Mouse (Mus musculus) liver, postnatal 0 days (tissue): ENCODE measurements around the gene Acad11. TPM values are rescaled to one million over a fixed set of nuclear protein-coding genes. Genes with fewer than 3 reads are reported as not detected.

Experiments used
- ATAC-seq: fragments of 200-750 bp; cut with Nextera tagmentation; 2 replicates; pipeline ENCODE4 v1.8.0; 2017; ENCODE audit warnings: mild to moderate bottlenecking, moderate library complexity
- DNase-seq: peaks from one replicate; pipeline ENCODE4 v3.0.0-alpha.2; 2016
- H3K27ac ChIP-seq: fragments of 300-500 bp; sonication (generic); 2 replicates; pipeline ENCODE4 v1.5.1; 2014; ENCODE audit warnings: antibody characterized with exemption, moderate library complexity, mild to moderate bottlenecking, low read depth
- H3K27me3 ChIP-seq: fragments of 300-500 bp; sonication (generic); 2 replicates; pipeline ENCODE4 v1.6.1; 2014; ENCODE audit warnings: low read length, control low read depth, mixed read lengths; ENCODE audit not compliant: insufficient read depth
- H3K36me3 ChIP-seq: fragments of 300-500 bp; sonication (generic); replicated peaks from 2 replicates; pipeline ENCODE4 v1.6.1; 2014; ENCODE audit warnings: mild to moderate bottlenecking, control low read depth, low read length, moderate library complexity, mixed read lengths; ENCODE audit not compliant: insufficient read depth
- H3K4me1 ChIP-seq: fragments of 300-500 bp; sonication (generic); 2 replicates; pipeline ENCODE4 v1.6.1; 2014; ENCODE audit warnings: antibody characterized with exemption, mild to moderate bottlenecking, control low read depth; ENCODE audit not compliant: insufficient read depth
- H3K4me2 ChIP-seq: fragments of 300-500 bp; sonication (generic); 2 replicates; pipeline ENCODE4 v1.6.1; 2014; ENCODE audit warnings: low read depth, mild to moderate bottlenecking, low read length, moderate library complexity, mixed read lengths
- H3K4me3 ChIP-seq: fragments of 300-500 bp; sonication (generic); 2 replicates; pipeline ENCODE4 v1.5.1; 2014; ENCODE audit warnings: low read depth, low read length
- H3K9ac ChIP-seq: fragments of 300-500 bp; sonication (generic); replicated peaks from 2 replicates; pipeline ENCODE4 v1.6.1; 2014; ENCODE audit warnings: mild to moderate bottlenecking, moderate library complexity
- H3K9me3 ChIP-seq: fragments of 300-500 bp; sonication (generic); 2 replicates; pipeline ENCODE4 v1.6.1; 2016; ENCODE audit warnings: mild to moderate bottlenecking, control low read depth, low read length, mixed read lengths
- CTCF ChIP-seq: sonication (generic); IDR thresholded peaks from 2 replicates; pipeline ENCODE4 v1.5.1; 2016; ENCODE audit warnings: antibody characterized with exemption, low read depth
- EP300 ChIP-seq: IDR thresholded peaks from 2 replicates; pipeline ENCODE4 v1.6.1; 2016; ENCODE audit warnings: antibody characterized with exemption, low read depth, mild to moderate bottlenecking
- WGBS: fragments of 180-500 bp; shearing (Covaris S2); extraction: QIAGEN DNeasy Blood & Tissue Kit; methylation state at CpG from one replicate; pipeline ENCODE4 v1.1.7; 2014; ENCODE audit not compliant: insufficient replicate concordance; 5-methylcytosine and 5-hydroxymethylcytosine counted together
- polyA plus RNA-seq: library from polyadenylated mRNA; unstranded; fragments of >200 nt; fragmentation: Nextera tagmentation; extraction: Ambion mirVana; gene quantifications from 2 replicates; pipeline ENCODE4 v1.2.1, GENCODE M21; 2015

Acad11 gene
- polyA plus RNA-seq, 1 experiment from 2014 or later = 105 TPM

- Histone ChIP-seq H3K36me3 (no peaks in the 10 kb centered on the region), H3K4me1 (no peaks in the 10 kb centered on the region), H3K4me3 (no peak overlapping the region), H3K9me3 (no peaks in the 10 kb centered on the region), H3K27ac (no peak overlapping the region), H3K27me3 (no peaks in the 10 kb centered on the region), H3K4me2 (no peak overlapping the region), H3K9ac (no peak overlapping the region)
- 0 out of 2 replicates have a peak, but pooled peaks have one; percentile 21 for ATAC-seq
- DNase-seq = no peak
- TF ChIP-seq EP300 = no peak
- peak; percentile 65 for TF ChIP-seq CTCF
- WGBS = 78% methylated on average over 8 of the region's 8 CpGs
Observed at GRCm38 (mm10) chr9:104144314-104144996, 81.3 kb downstream of the Acad11 start.

- 73% methylated on average over 7 of the region's 7 CpGs for WGBS
- DNase-seq (no peak), ATAC-seq (no peak)
- H3K4me3 ChIP-seq = no peak overlapping the region
- peaks cover 11% of the 10 kb centered on the region for H3K36me3 ChIP-seq
- no peak for TF ChIP-seq EP300
- no peak for TF ChIP-seq CTCF
- no peaks in the 10 kb centered on the region for H3K4me1 ChIP-seq
- no peak overlapping the region for H3K4me2 ChIP-seq
- H3K27me3 ChIP-seq = no peaks in the 10 kb centered on the region
- H3K9me3 ChIP-seq = no peaks in the 10 kb centered on the region
- H3K9ac ChIP-seq = no peak overlapping the region
- H3K27ac ChIP-seq = no peak overlapping the region
Observed at GRCm38 (mm10) chr9:104146683-104147082, 83.5 kb downstream of the Acad11 start.

GRCm38 (mm10) chr9:104148969-104149368 is 85.8 kb downstream of the Acad11 start:
- H3K36me3 ChIP-seq = peaks cover 32% of the 10 kb centered on the region
- H3K9ac ChIP-seq = no peak overlapping the region
- H3K4me1 ChIP-seq = no peaks in the 10 kb centered on the region
- no peak overlapping the region for H3K4me2 ChIP-seq
- H3K4me3 ChIP-seq = no peak overlapping the region
- ATAC-seq (no peak), DNase-seq (no peak)
- H3K9me3 ChIP-seq = no peaks in the 10 kb centered on the region
- H3K27ac ChIP-seq = no peak overlapping the region
- H3K27me3 ChIP-seq = no peaks in the 10 kb centered on the region
- TF ChIP-seq EP300 = no peak
- no peak for TF ChIP-seq CTCF
- WGBS = 84% methylated on average over 7 of the region's 7 CpGs

- H3K9ac ChIP-seq = no peak overlapping the region
- ATAC-seq (no peak), DNase-seq (no peak)
- no peak for TF ChIP-seq EP300
- no peak for TF ChIP-seq CTCF
- H3K36me3 ChIP-seq = peaks cover 60% of the 10 kb centered on the region
- no peak overlapping the region for H3K4me2 ChIP-seq
- no peak overlapping the region for H3K27ac ChIP-seq
- H3K9me3 ChIP-seq = no peaks in the 10 kb centered on the region
- WGBS = 90% methylated on average over 7 of the region's 7 CpGs
- no peak overlapping the region for H3K4me3 ChIP-seq
- no peaks in the 10 kb centered on the region for H3K27me3 ChIP-seq
- H3K4me1 ChIP-seq = no peaks in the 10 kb centered on the region
Observed at GRCm38 (mm10) chr9:104152121-104152520, 88.9 kb downstream of the Acad11 start.

- ATAC-seq (no peak), DNase-seq (no peak)
- Histone ChIP-seq H3K27me3 (no peaks in the 10 kb centered on the region), H3K9me3 (no peaks in the 10 kb centered on the region), H3K36me3 (peaks cover 84% of the 10 kb centered on the region), H3K27ac (no peak overlapping the region), H3K4me3 (no peak overlapping the region), H3K9ac (no peak overlapping the region), H3K4me1 (no peaks in the 10 kb centered on the region), H3K4me2 (no peak overlapping the region)
- WGBS = 92% methylated on average over 14 of the region's 14 CpGs
- TF ChIP-seq EP300 (no peak), CTCF (no peak)
Observed at GRCm38 (mm10) chr9:104155100-104155715, 92.0 kb downstream of the Acad11 start.

GRCm38 (mm10) chr9:104156506-104156905 is 93.3 kb downstream of the Acad11 start:
- Histone ChIP-seq H3K9me3 (no peaks in the 10 kb centered on the region), H3K27ac (no peak overlapping the region), H3K36me3 (peaks cover 78% of the 10 kb centered on the region), H3K27me3 (no peaks in the 10 kb centered on the region), H3K4me1 (no peaks in the 10 kb centered on the region), H3K4me2 (no peak overlapping the region), H3K4me3 (no peak overlapping the region), H3K9ac (no peak overlapping the region)
- ATAC-seq (no peak), DNase-seq (no peak)
- 91% methylated on average over 8 of the region's 8 CpGs for WGBS
- TF ChIP-seq EP300 (no peak), CTCF (no peak)
